Mouse (Mus musculus): ENCODE measurements around the gene Nol9. TPM values are rescaled to one million over a fixed set of nuclear protein-coding genes. Genes with fewer than 3 reads are reported as not detected.
A peak's percentile ranks its signal among the peaks of the same experiment; 100 is the strongest.

Nol9 gene
- polyA plus RNA-seq, 1 experiment, result 8.0 TPM

DNA sequence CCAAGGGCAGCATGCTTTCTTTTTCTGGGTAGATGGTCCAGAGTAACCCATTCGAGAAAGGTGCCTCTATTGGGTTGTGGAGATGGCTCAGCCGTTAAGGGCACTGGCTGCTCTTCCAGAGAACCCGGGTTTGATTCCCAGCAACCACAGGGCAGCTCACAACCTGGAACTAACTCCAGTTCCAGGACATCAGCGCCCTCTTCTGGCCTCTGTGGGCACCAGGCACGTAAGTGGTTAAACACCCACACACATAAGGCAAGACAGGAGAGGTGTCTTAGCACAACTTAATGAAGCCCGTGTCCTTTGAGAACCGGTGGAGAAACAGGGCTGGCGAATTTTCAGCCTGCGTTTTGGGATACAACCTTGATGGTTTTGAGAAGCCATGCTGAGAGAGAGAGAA is 35.4 kb downstream of the Nol9 start:
- TF ChIP-seq CTCF (IDR thresholded peaks at IDR 0.05; ENCODE audit: control insufficient read depth, insufficient read depth, insufficient replicate concordance, low read depth, low read length) (peak; percentile 11; the same call in 1 of the 2 replicates), POLR2A (IDR thresholded peaks at IDR 0.05; ENCODE audit: control insufficient read depth, low read depth, low read length) (no peak)
- Histone ChIP-seq H3K27ac (ENCODE audit: control insufficient read depth, insufficient read depth, low read depth, low read length) (no peak overlapping the region), H3K4me3 (ENCODE audit: control insufficient read depth, low read depth, low read length) (no peak overlapping the region), H3K27me3 (ENCODE audit: control insufficient read depth, insufficient read depth, low read length) (no peaks in the 10 kb centered on the region), H3K4me1 (ENCODE audit: control insufficient read depth, insufficient read depth, low read length) (peaks cover 10% of the 10 kb centered on the region), H3K36me3 (ENCODE audit: control insufficient read depth, insufficient read depth, low read length) (no peaks in the 10 kb centered on the region)

DNA sequence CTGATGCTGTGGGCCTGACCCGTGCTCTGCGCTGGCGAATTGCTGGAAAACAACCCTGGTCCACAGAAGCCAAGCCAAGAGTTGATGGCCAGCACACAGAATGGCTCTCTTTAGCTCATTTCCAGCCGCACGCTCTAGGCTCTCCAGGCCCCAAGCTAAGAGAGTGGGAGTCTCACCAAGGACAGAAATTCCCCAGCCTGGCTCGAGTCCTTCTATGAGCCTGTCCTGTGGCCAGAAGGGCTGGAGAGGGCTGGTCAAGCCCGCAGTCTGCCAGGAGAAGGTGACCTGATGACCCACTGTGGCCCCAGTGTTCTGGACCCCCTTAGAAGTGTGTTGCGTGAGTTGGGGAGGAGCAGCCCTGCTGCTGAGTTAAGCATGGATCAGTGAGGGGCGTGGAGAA is 38.1 kb downstream of the Nol9 start:
- Histone ChIP-seq H3K27ac (ENCODE audit: control insufficient read depth, insufficient read depth, low read depth, low read length) (no peak overlapping the region), H3K4me1 (ENCODE audit: control insufficient read depth, insufficient read depth, low read length) (peaks cover 9% of the 10 kb centered on the region), H3K36me3 (ENCODE audit: control insufficient read depth, insufficient read depth, low read length) (no peaks in the 10 kb centered on the region), H3K27me3 (ENCODE audit: control insufficient read depth, insufficient read depth, low read length) (no peaks in the 10 kb centered on the region), H3K4me3 (ENCODE audit: control insufficient read depth, low read depth, low read length) (no peak overlapping the region)
- TF ChIP-seq CTCF (IDR thresholded peaks at IDR 0.05; ENCODE audit: control insufficient read depth, insufficient read depth, insufficient replicate concordance, low read depth, low read length), result no peak
- TF ChIP-seq POLR2A (IDR thresholded peaks at IDR 0.05; ENCODE audit: control insufficient read depth, low read depth, low read length), result no peak

- Histone ChIP-seq H3K4me3 (ENCODE audit: control insufficient read depth, low read depth, low read length) (no peak overlapping the region), H3K27me3 (ENCODE audit: control insufficient read depth, insufficient read depth, low read length) (no peaks in the 10 kb centered on the region), H3K27ac (ENCODE audit: control insufficient read depth, insufficient read depth, low read depth, low read length) (no peak overlapping the region), H3K36me3 (ENCODE audit: control insufficient read depth, insufficient read depth, low read length) (no peaks in the 10 kb centered on the region), H3K4me1 (ENCODE audit: control insufficient read depth, insufficient read depth, low read length) (peaks cover 5% of the 10 kb centered on the region)
- TF ChIP-seq POLR2A (IDR thresholded peaks at IDR 0.05; ENCODE audit: control insufficient read depth, low read depth, low read length) (no peak), CTCF (IDR thresholded peaks at IDR 0.05; ENCODE audit: control insufficient read depth, insufficient read depth, insufficient replicate concordance, low read depth, low read length) (no peak)
Observed at GRCm38 (mm10) chr4:152078105-152078530, 39.0 kb downstream of the Nol9 start.

DNA sequence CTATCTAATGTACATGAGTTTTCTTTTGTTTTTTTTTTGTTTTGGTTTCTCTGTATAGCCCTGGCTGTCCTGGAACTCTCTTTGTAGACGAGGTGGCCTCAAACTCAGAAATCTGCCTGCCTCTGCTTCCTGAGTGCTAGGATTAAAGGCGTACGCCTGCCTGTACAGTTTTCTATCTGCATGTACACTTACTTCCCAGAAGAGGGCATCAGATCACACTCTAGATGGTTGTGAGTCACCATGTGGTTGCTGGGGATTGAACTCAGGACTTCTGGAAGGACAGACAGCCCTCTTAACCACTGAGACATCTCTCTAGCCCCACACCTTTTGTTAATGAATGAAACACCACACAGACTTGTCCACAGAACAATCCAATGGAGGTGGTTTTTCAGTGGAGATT is 40.1 kb downstream of the Nol9 start:
- Histone ChIP-seq H3K27ac (ENCODE audit: control insufficient read depth, insufficient read depth, low read depth, low read length) (no peak overlapping the region), H3K4me1 (ENCODE audit: control insufficient read depth, insufficient read depth, low read length) (peaks cover 5% of the 10 kb centered on the region; the same call in 1 of the 2 replicates), H3K4me3 (ENCODE audit: control insufficient read depth, low read depth, low read length) (no peak overlapping the region), H3K27me3 (ENCODE audit: control insufficient read depth, insufficient read depth, low read length) (no peaks in the 10 kb centered on the region), H3K36me3 (ENCODE audit: control insufficient read depth, insufficient read depth, low read length) (no peaks in the 10 kb centered on the region)
- no peak for TF ChIP-seq POLR2A (IDR thresholded peaks at IDR 0.05; ENCODE audit: control insufficient read depth, low read depth, low read length)
- no peak for TF ChIP-seq CTCF (IDR thresholded peaks at IDR 0.05; ENCODE audit: control insufficient read depth, insufficient read depth, insufficient replicate concordance, low read depth, low read length)

DNA sequence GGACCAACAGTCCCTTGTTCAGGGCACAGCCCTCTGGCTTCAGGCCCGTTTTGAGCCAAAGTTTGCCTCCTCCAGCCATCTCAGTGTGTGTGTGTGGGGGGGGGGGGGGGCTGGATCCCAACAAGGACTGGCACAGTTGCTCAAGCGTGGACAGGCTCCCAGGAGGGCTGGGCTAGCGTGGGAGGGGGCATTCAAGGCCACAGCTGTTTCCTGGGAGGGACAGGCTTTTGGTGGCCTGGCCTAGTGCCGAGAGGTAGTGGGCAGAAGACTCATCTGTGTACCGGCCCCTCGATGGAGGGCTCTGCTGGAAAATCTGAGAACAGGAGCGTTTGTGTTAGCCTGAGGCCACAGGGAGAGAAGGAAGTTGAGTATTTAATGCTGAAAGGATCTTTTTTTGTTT is 40.8 kb downstream of the Nol9 start:
- peaks cover 8% of the 10 kb centered on the region for H3K4me1 ChIP-seq (ENCODE audit: control insufficient read depth, insufficient read depth, low read length)
- H3K4me3 ChIP-seq (ENCODE audit: control insufficient read depth, low read depth, low read length), result no peak overlapping the region
- H3K27ac ChIP-seq (ENCODE audit: control insufficient read depth, insufficient read depth, low read depth, low read length), result 0 out of 2 replicates have a peak overlapping the region, but pooled peaks have one; percentile 19
- H3K27me3 ChIP-seq (ENCODE audit: control insufficient read depth, insufficient read depth, low read length), result no peaks in the 10 kb centered on the region
- no peaks in the 10 kb centered on the region for H3K36me3 ChIP-seq (ENCODE audit: control insufficient read depth, insufficient read depth, low read length)
- TF ChIP-seq CTCF (IDR thresholded peaks at IDR 0.05; ENCODE audit: control insufficient read depth, insufficient read depth, insufficient replicate concordance, low read depth, low read length) (no peak), POLR2A (IDR thresholded peaks at IDR 0.05; ENCODE audit: control insufficient read depth, low read depth, low read length) (no peak)

- Histone ChIP-seq H3K4me3 (ENCODE audit: control insufficient read depth, low read depth, low read length) (no peak overlapping the region), H3K27me3 (ENCODE audit: control insufficient read depth, insufficient read depth, low read length) (no peaks in the 10 kb centered on the region), H3K36me3 (ENCODE audit: control insufficient read depth, insufficient read depth, low read length) (no peaks in the 10 kb centered on the region), H3K27ac (ENCODE audit: control insufficient read depth, insufficient read depth, low read depth, low read length) (peak overlapping the region; percentile 34; the same call in 1 of the 2 replicates), H3K4me1 (ENCODE audit: control insufficient read depth, insufficient read depth, low read length) (peaks cover 29% of the 10 kb centered on the region)
- TF ChIP-seq POLR2A (IDR thresholded peaks at IDR 0.05; ENCODE audit: control insufficient read depth, low read depth, low read length) (no peak), CTCF (IDR thresholded peaks at IDR 0.05; ENCODE audit: control insufficient read depth, insufficient read depth, insufficient replicate concordance, low read depth, low read length) (no peak)
Observed at GRCm38 (mm10) chr4:152083611-152084220, 44.6 kb downstream of the Nol9 start.

DNA sequence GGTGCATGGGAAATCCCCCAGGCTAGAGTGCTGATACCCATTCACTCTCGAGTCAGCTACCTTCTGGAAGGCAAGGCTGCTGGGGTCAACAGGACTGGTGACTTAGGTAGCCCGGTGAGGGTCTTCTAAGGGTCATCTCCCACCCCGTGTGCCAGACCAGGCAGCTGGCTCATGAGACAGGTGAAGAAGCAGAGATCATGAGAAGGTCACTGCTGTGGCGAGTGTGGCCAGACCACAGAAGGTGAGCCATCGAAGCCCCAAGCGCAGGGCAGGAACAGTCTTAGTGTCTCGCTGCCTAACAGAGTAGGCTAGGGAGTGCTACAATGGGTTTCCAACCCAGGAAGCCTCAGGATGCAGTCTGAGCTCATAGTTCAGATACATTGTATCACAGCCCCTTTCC is 45.5 kb downstream of the Nol9 start:
- no peaks in the 10 kb centered on the region for H3K36me3 ChIP-seq (ENCODE audit: control insufficient read depth, insufficient read depth, low read length)
- no peak for TF ChIP-seq POLR2A (IDR thresholded peaks at IDR 0.05; ENCODE audit: control insufficient read depth, low read depth, low read length)
- no peak for TF ChIP-seq CTCF (IDR thresholded peaks at IDR 0.05; ENCODE audit: control insufficient read depth, insufficient read depth, insufficient replicate concordance, low read depth, low read length)
- no peaks in the 10 kb centered on the region for H3K27me3 ChIP-seq (ENCODE audit: control insufficient read depth, insufficient read depth, low read length)
- H3K4me3 ChIP-seq (ENCODE audit: control insufficient read depth, low read depth, low read length), result no peak overlapping the region
- H3K27ac ChIP-seq (ENCODE audit: control insufficient read depth, insufficient read depth, low read depth, low read length), result no peak overlapping the region
- H3K4me1 ChIP-seq (ENCODE audit: control insufficient read depth, insufficient read depth, low read length), result peaks cover 31% of the 10 kb centered on the region

All from testis, adult 2 months (tissue).